In the genomic region with DNA sequence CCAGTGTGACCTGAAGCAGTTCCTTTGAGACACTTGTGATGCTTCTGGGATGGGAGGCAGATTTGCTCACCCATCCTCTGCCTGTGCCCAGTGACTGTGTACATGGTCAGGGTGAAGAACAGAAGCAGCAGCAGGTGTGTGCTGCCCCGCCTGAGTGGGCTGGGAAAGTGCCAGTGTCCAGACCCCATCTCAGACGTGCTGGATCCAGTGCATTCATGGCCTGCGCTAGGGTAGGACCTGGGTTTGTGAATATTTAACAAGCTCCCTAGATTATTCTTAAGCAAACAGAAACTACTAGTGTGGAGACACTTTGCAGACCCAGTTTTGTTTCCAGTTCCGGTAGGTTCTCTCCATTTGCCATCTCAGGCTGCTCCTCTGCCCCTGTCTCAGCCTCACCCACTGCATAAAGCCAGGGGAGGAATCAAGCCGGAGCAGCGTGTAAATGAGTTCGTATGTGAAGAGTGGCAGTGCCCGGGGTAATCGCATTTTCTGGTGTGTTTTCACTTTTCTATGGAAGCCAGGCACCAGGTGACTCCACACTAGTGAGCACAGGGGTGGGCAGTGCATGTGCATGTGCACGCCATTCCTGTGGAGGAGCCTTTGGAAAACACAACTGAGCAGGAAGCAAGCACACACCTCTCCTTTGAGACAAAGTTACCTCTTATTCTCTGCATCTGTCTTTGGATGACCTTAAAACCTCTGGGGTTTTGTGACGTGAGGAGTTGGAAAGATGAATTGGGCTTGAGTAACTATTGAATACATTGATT, we compare ENCODE assay signal across 23 mouse cellular contexts.
DNase-seq lines count a peak whose midpoint lies in the region; ATAC-seq lines count a peak whose summit lies in the region.
"Had no signal": no experiment of that assay in that cellular context is flagged by ENCODE, and none has a peak within 500 bp of the region (broad histone marks: within the 10 kb centered on the region; RNA-seq: fewer than 3 reads in every experiment).

No protein-coding gene starts in this region.

- H3K4me1 ChIP-seq in kidney, embryonic 16.5 days (ENCODE audit: insufficient read depth, low read length): 0 out of 2 replicates have a peak, but pooled peaks cover 5% of the 10 kb centered on the region
- peaks cover 9% of the 10 kb centered on the region; the same call in 1 of the 2 replicates for H3K4me1 ChIP-seq in intestine, embryonic 16.5 days (ENCODE audit: control insufficient read depth, insufficient read depth, low read length)
- H3K4me1 ChIP-seq: forebrain, embryonic 12.5 days; hindbrain, embryonic 12.5 days; liver, embryonic 12.5 days; midbrain, embryonic 12.5 days had no signal

- ATAC-seq in kidney, embryonic 16.5 days (ENCODE audit: low FRiP score, low TSS enrichment): peak; percentile 84
- ATAC-seq in intestine, embryonic 16.5 days: peak; percentile 90
- ATAC-seq: liver, embryonic 12.5 days had no signal

- H3K36me3 ChIP-seq in kidney, embryonic 16.5 days (ENCODE audit: insufficient read depth, low read length): no peaks in the 10 kb centered on the region
- no peaks in the 10 kb centered on the region for H3K36me3 ChIP-seq in intestine, embryonic 16.5 days (ENCODE audit: control insufficient read depth, insufficient read depth, low read length)
- H3K36me3 ChIP-seq: embryonic facial prominence, embryonic 13.5 days; forebrain, embryonic 12.5 days; heart, embryonic 13.5 days; hindbrain, embryonic 12.5 days; liver, embryonic 12.5 days; midbrain, embryonic 12.5 days; neural tube, embryonic 15.5 days had no signal

- H3K27me3 ChIP-seq in kidney, embryonic 16.5 days (ENCODE audit: insufficient read depth, low read length): no peaks in the 10 kb centered on the region
- H3K27me3 ChIP-seq in intestine, embryonic 16.5 days (replicated peaks; ENCODE audit: control insufficient read depth, insufficient read depth, low read length): no peaks in the 10 kb centered on the region
- H3K27me3 ChIP-seq: CH12.LX; embryonic facial prominence, embryonic 13.5 days; forebrain, embryonic 12.5 days; heart, embryonic 13.5 days; hindbrain, embryonic 12.5 days; liver, embryonic 12.5 days; midbrain, embryonic 12.5 days; neural tube, embryonic 15.5 days had no signal

- 83% methylated on average over 11 of the region's 11 CpGs for WGBS in kidney, embryonic 16.5 days
- WGBS in intestine, embryonic 16.5 days: 73% methylated on average over 11 of the region's 11 CpGs

- H3K4me3 ChIP-seq in kidney, embryonic 16.5 days (ENCODE audit: low read length): no peak overlapping the region
- no peak overlapping the region for H3K4me3 ChIP-seq in intestine, embryonic 16.5 days (ENCODE audit: low read length)
- H3K4me3 ChIP-seq: embryonic facial prominence, embryonic 13.5 days; erythroblast, embryonic 14.5 days; forebrain, embryonic 12.5 days; heart, embryonic 13.5 days; hindbrain, embryonic 12.5 days; liver, embryonic 12.5 days; midbrain, embryonic 12.5 days; neural tube, embryonic 15.5 days had no signal

- H3K27ac ChIP-seq in kidney, embryonic 16.5 days (ENCODE audit: low read length): peak overlapping the region; percentile 62
- H3K27ac ChIP-seq in intestine, embryonic 16.5 days (ENCODE audit: low read length): peak overlapping the region; percentile 68
- H3K27ac ChIP-seq: embryonic facial prominence, embryonic 13.5 days; forebrain, embryonic 12.5 days; heart, embryonic 13.5 days; hindbrain, embryonic 12.5 days; liver, embryonic 12.5 days; midbrain, embryonic 12.5 days; neural tube, embryonic 15.5 days had no signal

- H3K9me3 ChIP-seq in kidney, embryonic 16.5 days (ENCODE audit: low read length): no peaks in the 10 kb centered on the region
- no peaks in the 10 kb centered on the region for H3K9me3 ChIP-seq in intestine, embryonic 16.5 days (ENCODE audit: control insufficient read depth, low read length)
- H3K9me3 ChIP-seq: embryonic facial prominence, embryonic 13.5 days; forebrain, embryonic 12.5 days; heart, embryonic 13.5 days; hindbrain, embryonic 12.5 days; liver, embryonic 12.5 days; midbrain, embryonic 12.5 days; neural tube, embryonic 15.5 days had no signal

- H3K9ac ChIP-seq in kidney, embryonic 16.5 days (replicated peaks; ENCODE audit: low read length): no peak overlapping the region
- H3K9ac ChIP-seq in intestine, embryonic 16.5 days (ENCODE audit: low read depth, low read length): peak overlapping the region; percentile 50
- H3K9ac ChIP-seq: embryonic facial prominence, embryonic 13.5 days; forebrain, embryonic 12.5 days; heart, embryonic 13.5 days; hindbrain, embryonic 12.5 days; liver, embryonic 12.5 days; midbrain, embryonic 12.5 days; neural tube, embryonic 15.5 days had no signal

- no peak for DNase-seq in kidney, adult 9 months
- DNase-seq in kidney, postnatal 36 days: peak; percentile 18 to 33
- no peak for DNase-seq in layer of hippocampus, postnatal 14 days (ENCODE audit: low spot score in 2 of 2)
- no peak for DNase-seq in urinary bladder, postnatal 10 days (ENCODE audit: low spot score)
- DNase-seq in right cerebral cortex, adult 18-20 months: no peak
- DNase-seq: adrenal gland, adult 8-10 months; B cell, adult 2 months; cerebellum, adult 11-12 months; cerebellum, postnatal 14 days; embryo, embryonic 11 days; lung, adult 18-20 months; lung, postnatal 10 days had no signal

- H3K4me2 ChIP-seq in kidney, embryonic 16.5 days (replicated peaks; ENCODE audit: low read depth, low read length): no peak overlapping the region
- 0 out of 2 replicates have a peak overlapping the region, but pooled peaks have one; percentile 9 for H3K4me2 ChIP-seq in intestine, embryonic 16.5 days (ENCODE audit: low read depth, low read length)
- H3K4me2 ChIP-seq: embryonic facial prominence, embryonic 13.5 days; forebrain, embryonic 12.5 days; heart, embryonic 13.5 days; hindbrain, embryonic 12.5 days; liver, embryonic 12.5 days; midbrain, embryonic 12.5 days; neural tube, embryonic 15.5 days had no signal

Comparison
In these comparisons a context has a peak if more than half of its experiments do, and no peak if none do; other contexts are left out.
1. DNase-seq: peak in kidney, postnatal 36 days (2 of 2); none in kidney, adult 9 months (single experiment), layer of hippocampus, postnatal 14 days (0 of 2), urinary bladder, postnatal 10 days (single experiment) and right cerebral cortex, adult 18-20 months (single experiment).